ENCODE assay signal across 10 mouse cellular contexts in genomic region chr11:70289236-70289635, GRCm38 (mm10). TPM values are rescaled to one million over a fixed set of nuclear protein-coding genes. Genes with fewer than 3 reads are reported as not detected.
DNase-seq lines count a peak whose midpoint lies in the region; ATAC-seq lines count a peak whose summit lies in the region.
"Had no signal": no experiment of that assay in that cellular context is flagged by ENCODE, and none has a peak within 500 bp of the region (broad histone marks: within the 10 kb centered on the region; RNA-seq: fewer than 3 reads in every experiment).

No protein-coding gene starts in this region.

- 0 out of 2 replicates have a peak overlapping the region, but pooled peaks have one; percentile 0 for H3K27ac ChIP-seq in heart, embryonic 12.5 days (ENCODE audit: poor library complexity, severe bottlenecking)
- H3K27ac ChIP-seq: embryonic facial prominence, embryonic 13.5 days; hindbrain, embryonic 10.5 days had no signal

- 28% methylated on average over 6 of the region's 6 CpGs for WGBS in heart, embryonic 12.5 days

- H3K9ac ChIP-seq in heart, embryonic 12.5 days = no peak overlapping the region
- H3K9ac ChIP-seq: embryonic facial prominence, embryonic 13.5 days had no signal

- no peaks in the 10 kb centered on the region for H3K9me3 ChIP-seq in heart, embryonic 12.5 days (replicated peaks)
- H3K9me3 ChIP-seq: embryonic facial prominence, embryonic 13.5 days; hindbrain, embryonic 10.5 days had no signal

- H3K36me3 ChIP-seq in heart, embryonic 12.5 days = no peaks in the 10 kb centered on the region
- H3K36me3 ChIP-seq: embryonic facial prominence, embryonic 13.5 days; hindbrain, embryonic 10.5 days had no signal

- no peak overlapping the region for H3K4me2 ChIP-seq in heart, embryonic 12.5 days
- H3K4me2 ChIP-seq: embryonic facial prominence, embryonic 13.5 days had no signal

- peaks cover 3% of the 10 kb centered on the region; the same call in 1 of the 2 replicates for H3K4me1 ChIP-seq in heart, embryonic 12.5 days (replicated peaks)
- H3K4me1 ChIP-seq: embryonic facial prominence, embryonic 13.5 days had no signal

- no peak; the same call in 1 of the 2 replicates for ATAC-seq in heart, embryonic 12.5 days (ENCODE audit: insufficient number of reproducible peaks, low FRiP score)
- ATAC-seq in inflammation-experienced regulatory T-cells, adult 6 months = no peak

- DNase-seq in frontal cortex, postnatal 10 days (ENCODE audit: low spot score in 2 of 2) = peak; percentile 12 to 30
- no peak for DNase-seq in frontal cortex, postnatal 25 days (ENCODE audit: low spot score in 2 of 2)
- DNase-seq in lung, postnatal 10 days = peak; percentile 19
- no peak for DNase-seq in lung, postnatal 25 days (ENCODE audit: low spot score)
- DNase-seq in right cerebral cortex, postnatal 4 days = peak; percentile 5
- no peak for DNase-seq in neural tube, embryonic 10.5 days (ENCODE audit: extremely low spot score, low spot score)

- no peak overlapping the region for H3K4me3 ChIP-seq in heart, embryonic 12.5 days
- H3K4me3 ChIP-seq: embryonic facial prominence, embryonic 13.5 days; hindbrain, embryonic 10.5 days had no signal

- H3K27me3 ChIP-seq in heart, embryonic 12.5 days (replicated peaks) = no peaks in the 10 kb centered on the region
- H3K27me3 ChIP-seq: embryonic facial prominence, embryonic 13.5 days had no signal

RNA-seq across cellular contexts. Expression of gene Alox12e, which starts 33.2 kb away (rescaled TPM):
- not detected in 2 replicates for polyA plus RNA-seq in heart, embryonic 12.5 days (2016; fragmentation: Nextera tagmentation; extraction: Ambion mirVana)
- not detected for polyA plus RNA-seq in inflammation-experienced regulatory T-cells, adult 6 months (2017; shearing (Covaris generic))
- polyA plus RNA-seq: hindbrain, embryonic 10.5 days had no signal

RNA-seq across cellular contexts. Expression of gene Alox12, which starts 34.1 kb away (rescaled TPM):
- 3.8 and 7.8 TPM in 2 replicates for polyA plus RNA-seq in heart, embryonic 12.5 days (2016; fragmentation: Nextera tagmentation; extraction: Ambion mirVana)
- polyA plus RNA-seq in inflammation-experienced regulatory T-cells, adult 6 months (2017; shearing (Covaris generic)) = under 1 TPM in 1 of 3 experiments, not detected in 2; 0.47 TPM

RNA-seq across cellular contexts. Expression of gene Rnasek, which starts 49.6 kb away (rescaled TPM):
- polyA plus RNA-seq in heart, embryonic 12.5 days (2016; fragmentation: Nextera tagmentation; extraction: Ambion mirVana) = 204 and 207 TPM in 2 replicates
- polyA plus RNA-seq in inflammation-experienced regulatory T-cells, adult 6 months (2017; shearing (Covaris generic)) = 100 to 1,000 TPM; 207 to 275 (median 255) TPM

RNA-seq across cellular contexts. Expression of gene Gm21988, which starts 49.6 kb away (rescaled TPM):
- 9.0 and 9.5 TPM in 2 replicates for polyA plus RNA-seq in heart, embryonic 12.5 days (2016; fragmentation: Nextera tagmentation; extraction: Ambion mirVana)
- polyA plus RNA-seq in inflammation-experienced regulatory T-cells, adult 6 months (2017; shearing (Covaris generic)) = 10 to 100 TPM in 1 of 3 experiments, 1 to 10 TPM in 2; 2.7 to 11.1 (median 6.1) TPM

RNA-seq across cellular contexts. Expression of gene 0610010K14Rik, which starts 51.5 kb away (rescaled TPM):
- polyA plus RNA-seq in heart, embryonic 12.5 days (2016; fragmentation: Nextera tagmentation; extraction: Ambion mirVana) = 125 and 126 TPM in 2 replicates
- polyA plus RNA-seq in inflammation-experienced regulatory T-cells, adult 6 months (2017; shearing (Covaris generic)) = 100 to 1,000 TPM; 133 to 147 (median 134) TPM

Comparison
In these comparisons a context has a peak if more than half of its experiments do, and no peak if none do; other contexts are left out.
1. DNase-seq: peak in frontal cortex, postnatal 10 days (2 of 2), lung, postnatal 10 days (single experiment) and right cerebral cortex, postnatal 4 days (single experiment); none in frontal cortex, postnatal 25 days (0 of 2), lung, postnatal 25 days (single experiment) and neural tube, embryonic 10.5 days (single experiment).